Mouse (Mus musculus) erythroblast, embryonic 14.5 days (primary cell): ENCODE data around the gene Dock4.

ENCODE experiments used
- GATA1 ChIP-seq: IDR thresholded peaks from 2 replicates; pipeline ENCODE4 v1.6.1; 2012; ENCODE audit warnings: low read length, inconsistent platforms, mixed read lengths
- TAL1 ChIP-seq: IDR thresholded peaks from 3 replicates; pipeline ENCODE4 v1.6.1; 2012; ENCODE audit warnings: low read length, inconsistent platforms, mixed read lengths

DNA sequence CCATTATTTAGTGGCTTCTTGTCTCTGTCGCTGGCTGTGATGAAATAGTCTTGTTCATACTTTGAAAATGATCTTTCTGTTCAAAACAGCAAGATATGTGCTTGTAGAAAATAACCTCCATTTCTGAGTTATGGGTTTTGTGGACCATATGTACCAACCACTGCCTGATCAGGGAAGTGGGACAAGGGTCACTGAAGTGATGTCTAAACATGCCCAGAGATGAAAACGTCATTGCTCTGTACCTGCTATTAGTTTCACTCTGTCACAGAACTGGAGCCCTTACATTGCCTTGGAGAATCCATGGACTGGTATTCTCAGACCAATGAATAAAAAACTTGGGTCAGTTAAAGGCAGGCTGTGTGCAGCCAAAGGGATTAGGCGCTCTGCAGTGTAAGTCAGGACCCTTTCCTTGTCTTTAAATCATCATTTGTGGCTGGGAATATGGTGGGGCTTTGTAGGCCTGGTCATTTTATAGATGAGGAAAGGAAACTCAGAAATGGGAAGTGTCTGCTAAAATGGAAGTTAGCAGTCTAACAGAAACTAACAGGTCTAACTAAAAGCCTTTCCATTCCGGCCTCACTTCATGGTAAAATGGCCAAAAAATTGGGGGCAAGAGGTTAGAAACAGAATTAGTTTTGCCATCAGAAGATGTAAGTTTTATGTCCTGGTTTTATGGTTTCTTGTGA lies 139.8 kb downstream of the Dock4 start:
- TF ChIP-seq GATA1 (no peak), TAL1 (no peak)
